Mouse (Mus musculus): Measurements from ENCODE around the gene Ap3d1. TPM values are rescaled to one million over a fixed set of nuclear protein-coding genes. Genes with fewer than 3 reads are reported as not detected.
A peak's percentile ranks its signal among the peaks of the same experiment; 100 is the strongest.

Gene Ap3d1
- polyA plus RNA-seq, 1 experiment: 68.0 TPM

DNA sequence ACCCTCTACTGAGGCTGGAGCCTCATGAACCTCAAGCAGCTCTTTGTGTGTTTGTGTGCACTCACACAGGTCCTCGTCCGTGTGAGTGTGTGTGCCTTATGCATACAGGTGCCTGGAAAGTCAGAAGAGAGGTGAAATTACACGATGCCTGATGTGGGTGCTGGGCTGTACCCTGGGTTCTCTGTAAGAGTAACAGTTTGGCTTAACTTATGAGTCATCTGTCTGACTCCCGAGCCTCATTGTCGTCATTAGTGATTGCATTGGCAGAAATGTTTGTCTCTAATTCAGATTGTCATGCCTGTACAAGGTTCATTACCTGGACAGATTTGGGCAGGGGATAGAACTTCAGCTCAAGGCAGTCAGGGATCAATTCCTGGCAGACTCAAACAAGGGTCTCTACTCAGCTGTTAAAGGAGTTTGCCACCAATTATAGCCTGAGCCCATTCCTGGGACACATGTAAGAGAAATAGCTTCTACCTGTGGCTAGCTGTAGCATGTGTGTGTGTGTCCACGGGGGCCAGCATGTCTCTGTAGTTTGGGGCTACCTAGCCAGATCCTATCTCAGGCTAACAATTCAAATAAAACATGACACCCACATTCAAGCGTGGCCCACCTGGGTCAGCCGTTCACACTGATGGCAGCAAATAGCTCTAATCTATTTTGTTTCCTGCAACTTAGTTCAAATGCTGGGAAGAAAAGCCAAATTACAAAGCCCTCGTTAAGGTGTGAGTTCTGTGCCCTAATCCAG lies 64.8 kb downstream of the Ap3d1 start:
- Histone ChIP-seq H3ac (ENCODE audit: control insufficient read depth, insufficient read length) (peak overlapping the region; percentile 50), H3K4me3 (peak overlapping the region; percentile 62), H3K27me3 (ENCODE audit: control insufficient read depth, insufficient read depth, insufficient read length) (no peaks in the 10 kb centered on the region), H3K4me2 (ENCODE audit: low read depth) (peak overlapping the region; percentile 83), H3K79me2 (ENCODE audit: control insufficient read depth, insufficient read depth) (peaks cover 34% of the 10 kb centered on the region), H3K36me3 (ENCODE audit: control insufficient read depth, insufficient read depth) (no peaks in the 10 kb centered on the region)
- TF ChIP-seq CEBPB (IDR thresholded peaks at IDR 0.05; ENCODE audit: insufficient read depth, poor library complexity, severe bottlenecking) (0 out of 2 replicates have a peak, but pooled peaks have one; percentile 10), POLR2AphosphoS2 (IDR thresholded peaks at IDR 0.05; ENCODE audit: insufficient read length, low read depth) (no peak), POLR2A (IDR thresholded peaks at IDR 0.05; ENCODE audit: insufficient read length, low read depth) (no peak)

DNA sequence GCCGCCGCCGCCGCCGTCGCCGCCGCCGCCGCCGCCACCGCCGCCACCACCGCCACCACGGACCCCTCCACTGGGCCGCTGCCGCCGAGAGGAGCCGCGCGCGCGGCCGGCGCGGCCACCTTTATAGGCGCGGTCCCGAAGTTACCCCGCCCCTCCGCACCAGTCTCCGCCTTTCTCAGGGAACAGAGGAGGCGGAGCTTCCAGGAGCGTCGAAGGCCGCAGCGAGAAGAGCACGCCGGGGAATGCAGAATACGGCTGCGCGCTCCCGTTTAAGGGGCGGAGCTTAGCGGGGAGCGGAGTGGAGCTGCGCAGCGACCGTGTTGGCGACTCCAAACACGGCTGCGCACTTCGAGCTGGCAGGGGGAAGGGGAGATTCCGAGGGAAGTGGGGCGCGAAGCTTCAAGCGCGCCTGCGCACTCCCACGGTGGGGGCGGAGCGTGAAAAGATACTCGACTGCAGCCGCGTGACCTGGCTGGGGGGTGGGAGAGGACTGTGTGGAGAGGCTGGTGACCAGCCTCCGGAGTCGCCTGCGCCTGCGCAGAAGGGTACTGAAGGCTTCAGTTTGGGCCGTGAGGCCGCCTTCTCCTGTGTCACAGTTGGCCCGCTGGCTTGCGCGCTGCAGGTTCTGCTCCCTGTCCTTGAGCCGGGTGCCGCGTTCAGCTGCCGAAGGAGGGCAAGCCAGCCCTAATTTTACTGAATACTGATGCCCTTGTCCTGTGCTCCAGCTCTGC lies 65.7 kb downstream of the Ap3d1 start:
- H3ac ChIP-seq (ENCODE audit: control insufficient read depth, insufficient read length): peak overlapping the region; percentile 50
- no peak for TF ChIP-seq MAX (IDR thresholded peaks at IDR 0.05; ENCODE audit: low read depth)
- TF ChIP-seq USF1 (IDR thresholded peaks at IDR 0.05; ENCODE audit: low read depth): peak; percentile 72
- peak; percentile 99 for TF ChIP-seq POLR2AphosphoS2 (IDR thresholded peaks at IDR 0.05; ENCODE audit: insufficient read length, low read depth)
- no peak for TF ChIP-seq E2F4 (IDR thresholded peaks at IDR 0.05; ENCODE audit: insufficient read depth)
- TF ChIP-seq CEBPB (IDR thresholded peaks at IDR 0.05; ENCODE audit: insufficient read depth, poor library complexity, severe bottlenecking): no peak
- no peak for TF ChIP-seq TCF3 (IDR thresholded peaks at IDR 0.05; ENCODE audit: insufficient read length, low read depth)
- TF ChIP-seq POLR2A (IDR thresholded peaks at IDR 0.05; ENCODE audit: insufficient read length, low read depth): peak; percentile 99
- peak; percentile 39 for TF ChIP-seq SRF (IDR thresholded peaks at IDR 0.05; ENCODE audit: control insufficient read depth, insufficient read length, low read depth)
- peak in 1 of 3 experiments; percentile 41 for TF ChIP-seq MYOG (IDR thresholded peaks at IDR 0.05; ENCODE audit: control insufficient read depth in 1 of 3, insufficient read depth in 1 of 3, insufficient read length in 2 of 3, low read depth in 2 of 3)
- TF ChIP-seq REST (IDR thresholded peaks at IDR 0.05; ENCODE audit: insufficient read depth, insufficient read length): no peak
- TF ChIP-seq TCF12 (IDR thresholded peaks at IDR 0.05; ENCODE audit: insufficient read depth, poor library complexity, severe bottlenecking): no peak
- TF ChIP-seq MYOD1 (IDR thresholded peaks at IDR 0.05; ENCODE audit: control insufficient read depth in 1 of 3, insufficient read length in 2 of 3, low read depth in 2 of 3): peak in 1 of 3 experiments; percentile 4
- peak overlapping the region; percentile 83 for H3K4me2 ChIP-seq (ENCODE audit: low read depth)
- no peaks in the 10 kb centered on the region for H3K27me3 ChIP-seq (ENCODE audit: control insufficient read depth, insufficient read depth, insufficient read length)
- peaks cover 40% of the 10 kb centered on the region for H3K79me2 ChIP-seq (ENCODE audit: control insufficient read depth, insufficient read depth)
- H3K36me3 ChIP-seq (ENCODE audit: control insufficient read depth, insufficient read depth): no peaks in the 10 kb centered on the region
- H3K4me3 ChIP-seq: peak overlapping the region; percentile 62

DNA sequence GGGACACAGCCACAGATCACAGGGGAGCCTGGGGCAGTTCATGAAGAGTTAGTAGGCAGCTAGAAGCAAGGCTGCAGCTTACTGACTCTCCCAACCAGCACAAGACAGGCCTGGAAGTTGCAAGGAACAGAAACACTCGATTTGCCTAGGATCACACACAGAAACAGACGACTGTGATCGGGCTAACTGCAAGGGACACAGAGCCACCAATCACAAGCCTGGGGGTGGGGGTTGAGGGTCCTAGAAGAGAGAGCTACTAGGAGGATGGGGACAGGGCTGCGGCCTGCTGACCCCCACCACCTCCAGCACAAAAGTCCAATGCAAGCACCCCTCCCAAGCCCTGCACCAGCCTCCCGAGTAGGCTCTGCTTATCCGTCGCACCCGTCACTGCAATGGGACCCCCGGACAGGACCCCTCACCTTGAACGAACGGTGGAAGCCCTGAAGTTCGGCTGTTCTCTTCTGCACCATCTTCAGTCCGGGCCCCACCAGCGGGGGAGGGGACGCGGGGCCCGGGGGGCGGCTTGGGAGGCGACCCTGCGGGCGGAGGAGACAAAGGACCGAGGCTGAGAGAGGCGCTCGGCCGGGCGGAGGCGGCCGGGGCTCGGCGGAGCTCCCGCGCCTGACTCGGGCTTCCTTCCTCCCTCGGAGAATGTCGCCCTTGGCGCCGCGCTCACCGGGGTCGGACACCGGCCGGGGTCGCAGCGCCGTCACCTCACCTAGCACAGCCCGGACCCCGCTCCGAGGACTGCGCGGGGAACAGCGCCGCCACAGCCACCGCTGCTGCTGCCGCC lies 66.5 kb downstream of the Ap3d1 start:
- peaks cover 6% of the 10 kb centered on the region for H3K36me3 ChIP-seq (ENCODE audit: control insufficient read depth, insufficient read depth)
- peak overlapping the region; percentile 50 for H3ac ChIP-seq (ENCODE audit: control insufficient read depth, insufficient read length)
- peak overlapping the region; percentile 62 for H3K4me3 ChIP-seq
- H3K27me3 ChIP-seq (ENCODE audit: control insufficient read depth, insufficient read depth, insufficient read length): no peaks in the 10 kb centered on the region
- H3K79me2 ChIP-seq (ENCODE audit: control insufficient read depth, insufficient read depth): peaks cover 41% of the 10 kb centered on the region
- peak overlapping the region; percentile 78 for H3K4me2 ChIP-seq (ENCODE audit: low read depth)
- no peak for TF ChIP-seq POLR2A (IDR thresholded peaks at IDR 0.05; ENCODE audit: insufficient read length, low read depth)
- no peak for TF ChIP-seq MYOD1 (IDR thresholded peaks at IDR 0.05; ENCODE audit: control insufficient read depth in 1 of 3, insufficient read length in 2 of 3, low read depth in 2 of 3)
- no peak for TF ChIP-seq POLR2AphosphoS2 (IDR thresholded peaks at IDR 0.05; ENCODE audit: insufficient read length, low read depth)
- no peak for TF ChIP-seq USF1 (IDR thresholded peaks at IDR 0.05; ENCODE audit: low read depth)
- TF ChIP-seq TCF12 (IDR thresholded peaks at IDR 0.05; ENCODE audit: insufficient read depth, poor library complexity, severe bottlenecking): no peak
- TF ChIP-seq MAX (IDR thresholded peaks at IDR 0.05; ENCODE audit: low read depth): no peak
- TF ChIP-seq MYOG (IDR thresholded peaks at IDR 0.05; ENCODE audit: control insufficient read depth in 1 of 3, insufficient read depth in 1 of 3, insufficient read length in 2 of 3, low read depth in 2 of 3): no peak
- no peak for TF ChIP-seq CEBPB (IDR thresholded peaks at IDR 0.05; ENCODE audit: insufficient read depth, poor library complexity, severe bottlenecking)
- TF ChIP-seq REST (IDR thresholded peaks at IDR 0.05; ENCODE audit: insufficient read depth, insufficient read length): no peak
- no peak for TF ChIP-seq SRF (IDR thresholded peaks at IDR 0.05; ENCODE audit: control insufficient read depth, insufficient read length, low read depth)
- no peak for TF ChIP-seq TCF3 (IDR thresholded peaks at IDR 0.05; ENCODE audit: insufficient read length, low read depth)
- TF ChIP-seq E2F4 (IDR thresholded peaks at IDR 0.05; ENCODE audit: insufficient read depth): no peak

DNA sequence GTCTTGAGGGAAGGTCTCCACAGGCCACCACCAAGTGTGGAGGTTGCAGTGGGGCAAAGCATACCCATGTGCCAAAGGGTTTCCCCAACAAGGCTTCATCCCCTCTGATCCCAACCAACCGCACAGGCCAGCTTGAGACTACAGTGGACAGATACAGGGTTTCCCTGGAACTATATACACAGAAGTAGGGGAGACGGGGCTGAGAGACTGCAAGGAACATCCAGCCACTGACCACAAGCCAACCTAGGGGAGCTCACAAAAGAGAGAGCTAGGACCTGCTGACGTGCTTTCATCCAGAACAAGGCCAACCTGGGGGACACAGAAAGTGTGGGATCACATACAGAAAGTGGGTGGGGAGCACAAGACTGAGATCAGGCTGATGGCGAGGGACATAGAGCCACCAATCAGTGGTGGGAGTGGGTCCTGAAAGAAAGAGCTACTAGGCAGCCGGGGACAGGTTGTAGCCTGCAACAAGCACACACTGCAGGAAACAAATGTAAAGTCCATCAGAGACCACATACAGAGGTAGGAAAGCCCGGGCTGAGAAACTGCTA lies 67.1 kb downstream of the Ap3d1 start:
- H3K27me3 ChIP-seq (ENCODE audit: control insufficient read depth, insufficient read depth, insufficient read length): no peaks in the 10 kb centered on the region
- peaks cover 11% of the 10 kb centered on the region for H3K36me3 ChIP-seq (ENCODE audit: control insufficient read depth, insufficient read depth)
- H3ac ChIP-seq (ENCODE audit: control insufficient read depth, insufficient read length): peak overlapping the region; percentile 50
- TF ChIP-seq TCF12 (IDR thresholded peaks at IDR 0.05; ENCODE audit: insufficient read depth, poor library complexity, severe bottlenecking) (no peak), MAX (IDR thresholded peaks at IDR 0.05; ENCODE audit: low read depth) (no peak), USF1 (IDR thresholded peaks at IDR 0.05; ENCODE audit: low read depth) (no peak), POLR2AphosphoS2 (IDR thresholded peaks at IDR 0.05; ENCODE audit: insufficient read length, low read depth) (no peak), MYOG (IDR thresholded peaks at IDR 0.05; ENCODE audit: control insufficient read depth in 1 of 3, insufficient read depth in 1 of 3, insufficient read length in 2 of 3, low read depth in 2 of 3) (no peak), TCF3 (IDR thresholded peaks at IDR 0.05; ENCODE audit: insufficient read length, low read depth) (no peak), SRF (IDR thresholded peaks at IDR 0.05; ENCODE audit: control insufficient read depth, insufficient read length, low read depth) (no peak), MYOD1 (IDR thresholded peaks at IDR 0.05; ENCODE audit: control insufficient read depth in 1 of 3, insufficient read length in 2 of 3, low read depth in 2 of 3) (no peak), E2F4 (IDR thresholded peaks at IDR 0.05; ENCODE audit: insufficient read depth) (no peak), POLR2A (IDR thresholded peaks at IDR 0.05; ENCODE audit: insufficient read length, low read depth) (no peak), CEBPB (IDR thresholded peaks at IDR 0.05; ENCODE audit: insufficient read depth, poor library complexity, severe bottlenecking) (no peak), REST (IDR thresholded peaks at IDR 0.05; ENCODE audit: insufficient read depth, insufficient read length) (no peak)
- peak overlapping the region; percentile 62 for H3K4me3 ChIP-seq
- H3K4me2 ChIP-seq (ENCODE audit: low read depth): peak overlapping the region; percentile 78
- H3K79me2 ChIP-seq (ENCODE audit: control insufficient read depth, insufficient read depth): peaks cover 41% of the 10 kb centered on the region

Measured in myocyte (in vitro differentiated cells).